Mouse (Mus musculus): ENCODE measurements around the gene Fbxl17. TPM values are rescaled to one million over a fixed set of nuclear protein-coding genes. Genes with fewer than 3 reads are reported as not detected.

Fbxl17 gene
- total and polyA plus RNA-seq, 3 experiments = 7.8 to 25.9 (median 25.5) TPM

DNA sequence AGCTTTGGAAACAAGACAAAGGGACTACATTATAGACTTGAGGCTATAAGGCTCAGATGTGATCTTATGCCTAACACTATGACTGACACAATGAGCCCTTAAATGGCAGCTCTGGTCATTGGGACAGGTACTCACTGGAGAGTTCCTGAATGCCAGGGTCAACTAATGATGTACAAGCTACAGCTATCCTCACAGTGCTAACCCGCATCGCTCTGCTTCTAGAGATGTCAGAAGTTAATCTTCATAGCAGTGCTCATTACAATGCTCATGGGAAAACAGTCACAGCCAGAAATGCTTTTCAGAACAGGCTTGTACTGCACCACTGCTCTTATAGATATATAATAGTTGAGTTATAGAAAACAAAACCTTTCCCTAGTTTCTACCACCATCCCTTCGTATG lies 438.0 kb downstream of the Fbxl17 start:
- H3K27ac ChIP-seq = no peak overlapping the region
- no peak for TF ChIP-seq CTCF (IDR thresholded peaks at IDR 0.05)
- no peak for TF ChIP-seq EP300 (IDR thresholded peaks at IDR 0.05; ENCODE audit: insufficient read depth, low read depth, low read length)
- no peak for TF ChIP-seq POLR2A (IDR thresholded peaks at IDR 0.05; ENCODE audit: insufficient read depth, low read depth, low read length)
- no peaks in the 10 kb centered on the region; the same call in 1 of the 2 replicates for H3K4me1 ChIP-seq (ENCODE audit: control insufficient read depth, insufficient read depth, low read length)
- no peak overlapping the region for H3K4me3 ChIP-seq
- H3K36me3 ChIP-seq (ENCODE audit: control insufficient read depth, insufficient read depth, low read length) = no peaks in the 10 kb centered on the region
- 89% methylated on average over 3 of the region's 3 CpGs for WGBS
- no peak for DNase-seq
- H3K79me2 ChIP-seq (replicated peaks; ENCODE audit: control insufficient read depth, insufficient read depth, low read length) = no peaks in the 10 kb centered on the region
- H3K27me3 ChIP-seq (ENCODE audit: control insufficient read depth, insufficient read depth, low read length) = no peaks in the 10 kb centered on the region
- intact Hi-C loops (cut with DNase I) = no loop called here
- no peak overlapping the region for H3K9ac ChIP-seq (ENCODE audit: low read depth, low read length)

DNA sequence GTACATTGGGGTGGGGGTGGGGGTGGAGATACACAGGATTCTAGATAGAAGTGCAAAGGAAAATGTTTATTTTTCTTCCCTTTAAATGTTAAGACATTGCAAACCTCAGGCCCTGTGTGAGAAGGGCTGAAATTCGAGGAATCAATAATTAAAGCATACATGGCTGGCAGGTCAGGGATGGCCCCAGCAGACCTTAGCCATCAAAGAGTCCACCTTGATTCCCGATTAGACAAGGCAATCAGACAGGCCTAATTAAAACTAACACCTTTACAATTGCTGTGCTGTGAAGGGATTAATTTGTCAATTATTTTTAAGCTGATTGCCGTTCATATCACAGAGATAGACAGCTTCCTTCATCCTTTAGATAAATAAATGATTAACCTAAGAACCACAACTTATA lies 439.0 kb downstream of the Fbxl17 start:
- no peak for DNase-seq
- Histone ChIP-seq H3K27ac (no peak overlapping the region), H3K4me1 (ENCODE audit: control insufficient read depth, insufficient read depth, low read length) (no peaks in the 10 kb centered on the region; the same call in 1 of the 2 replicates), H3K36me3 (ENCODE audit: control insufficient read depth, insufficient read depth, low read length) (no peaks in the 10 kb centered on the region), H3K79me2 (replicated peaks; ENCODE audit: control insufficient read depth, insufficient read depth, low read length) (peaks cover 2% of the 10 kb centered on the region; the same call in 1 of the 2 replicates), H3K9ac (ENCODE audit: low read depth, low read length) (no peak overlapping the region), H3K4me3 (no peak overlapping the region), H3K27me3 (ENCODE audit: control insufficient read depth, insufficient read depth, low read length) (0 out of 2 replicates have a peak, but pooled peaks cover 3% of the 10 kb centered on the region)
- TF ChIP-seq EP300 (IDR thresholded peaks at IDR 0.05; ENCODE audit: insufficient read depth, low read depth, low read length) (no peak), CTCF (IDR thresholded peaks at IDR 0.05) (no peak), POLR2A (IDR thresholded peaks at IDR 0.05; ENCODE audit: insufficient read depth, low read depth, low read length) (no peak)
- intact Hi-C loops (cut with DNase I) = no loop called here
- 87% methylated on average over 3 of the region's 3 CpGs for WGBS

DNA sequence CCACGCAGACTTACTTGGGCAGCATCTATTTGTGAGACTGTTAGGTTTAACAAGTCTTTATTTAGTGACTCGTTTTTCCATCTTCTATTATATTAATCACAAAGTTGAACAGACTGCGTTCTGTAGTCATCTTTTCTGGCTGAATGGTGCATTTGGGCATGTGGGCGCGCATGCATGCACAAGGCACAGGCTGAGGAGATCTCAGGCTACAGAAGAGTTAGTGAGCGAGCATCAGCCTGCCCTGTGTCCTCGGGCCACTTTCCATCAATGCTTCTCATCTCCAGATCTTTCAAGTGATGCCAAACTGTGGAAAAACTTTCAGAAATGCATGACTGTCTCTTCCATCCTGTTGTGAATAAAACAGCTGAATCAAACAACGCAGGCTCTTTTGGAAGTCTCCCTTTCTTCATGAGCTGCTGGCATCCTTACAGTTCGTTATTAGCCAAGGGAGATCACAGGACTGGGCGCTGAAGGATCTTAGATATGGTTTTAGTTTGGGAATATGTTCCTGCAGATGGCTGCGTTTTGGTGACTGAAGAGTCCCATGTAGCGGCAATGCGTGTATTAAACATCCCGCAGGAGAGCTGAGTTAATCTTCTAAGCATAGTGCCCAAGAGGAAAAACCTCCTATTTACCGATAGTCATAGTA lies 442.0 kb downstream of the Fbxl17 start:
- WGBS = 83% methylated on average over 15 of the region's 15 CpGs
- Histone ChIP-seq H3K27me3 (ENCODE audit: control insufficient read depth, insufficient read depth, low read length) (0 out of 2 replicates have a peak, but pooled peaks cover 3% of the 10 kb centered on the region), H3K4me1 (ENCODE audit: control insufficient read depth, insufficient read depth, low read length) (no peaks in the 10 kb centered on the region; the same call in 1 of the 2 replicates), H3K9ac (ENCODE audit: low read depth, low read length) (no peak overlapping the region), H3K36me3 (ENCODE audit: control insufficient read depth, insufficient read depth, low read length) (no peaks in the 10 kb centered on the region), H3K79me2 (replicated peaks; ENCODE audit: control insufficient read depth, insufficient read depth, low read length) (peaks cover 2% of the 10 kb centered on the region; the same call in 1 of the 2 replicates), H3K4me3 (no peak overlapping the region), H3K27ac (no peak overlapping the region)
- no peak for DNase-seq
- no peak for TF ChIP-seq CTCF (IDR thresholded peaks at IDR 0.05)
- no peak for TF ChIP-seq EP300 (IDR thresholded peaks at IDR 0.05; ENCODE audit: insufficient read depth, low read depth, low read length)
- TF ChIP-seq POLR2A (IDR thresholded peaks at IDR 0.05; ENCODE audit: insufficient read depth, low read depth, low read length) = no peak
- intact Hi-C loops (cut with DNase I) = no loop called here

DNA sequence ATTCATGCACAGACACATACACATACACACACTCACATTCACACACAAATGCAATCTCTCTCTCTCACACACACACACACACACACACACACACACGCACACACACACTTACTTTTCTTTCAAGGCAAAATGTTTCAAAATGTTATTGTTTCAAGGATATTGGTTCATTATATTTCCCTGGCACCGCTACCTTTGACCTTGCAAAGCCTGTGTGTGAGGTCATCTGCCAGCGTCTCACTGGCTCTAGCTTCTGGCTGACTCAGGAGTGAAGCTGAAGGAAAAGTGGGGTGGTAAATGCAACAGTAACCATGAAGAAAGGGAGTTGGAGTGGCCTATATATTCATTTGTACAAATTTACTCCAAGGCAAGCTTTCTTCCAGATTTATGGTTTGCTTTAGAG lies 442.8 kb downstream of the Fbxl17 start:
- 0 out of 2 replicates have a peak, but pooled peaks cover 3% of the 10 kb centered on the region for H3K27me3 ChIP-seq (ENCODE audit: control insufficient read depth, insufficient read depth, low read length)
- intact Hi-C loops (cut with DNase I) = no loop called here
- no peaks in the 10 kb centered on the region for H3K36me3 ChIP-seq (ENCODE audit: control insufficient read depth, insufficient read depth, low read length)

DNA sequence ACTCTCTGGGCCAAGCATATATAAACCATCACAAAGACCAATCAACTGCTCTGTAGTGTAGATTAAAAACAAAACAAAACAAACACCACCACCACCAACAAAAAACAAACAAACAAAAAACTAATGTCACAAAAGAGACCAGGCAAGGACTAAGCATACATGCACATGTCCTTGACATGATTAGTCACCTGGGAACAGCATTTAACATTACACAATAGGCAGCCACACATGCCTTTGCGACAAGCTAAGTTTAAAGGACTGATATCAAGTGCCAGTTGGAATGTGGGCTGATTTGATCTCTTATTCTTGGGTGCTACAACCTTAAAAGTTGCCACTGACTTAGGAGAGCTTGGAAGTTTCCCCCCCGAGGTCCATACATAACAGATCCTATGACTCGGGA lies 446.5 kb downstream of the Fbxl17 start:
- TF ChIP-seq CTCF (IDR thresholded peaks at IDR 0.05) (no peak), POLR2A (IDR thresholded peaks at IDR 0.05; ENCODE audit: insufficient read depth, low read depth, low read length) (no peak), EP300 (IDR thresholded peaks at IDR 0.05; ENCODE audit: insufficient read depth, low read depth, low read length) (no peak)
- Histone ChIP-seq H3K9ac (ENCODE audit: low read depth, low read length) (no peak overlapping the region), H3K27ac (no peak overlapping the region), H3K79me2 (replicated peaks; ENCODE audit: control insufficient read depth, insufficient read depth, low read length) (peaks cover 2% of the 10 kb centered on the region; the same call in 1 of the 2 replicates), H3K36me3 (ENCODE audit: control insufficient read depth, insufficient read depth, low read length) (no peaks in the 10 kb centered on the region), H3K4me3 (no peak overlapping the region), H3K27me3 (ENCODE audit: control insufficient read depth, insufficient read depth, low read length) (0 out of 2 replicates have a peak, but pooled peaks cover 3% of the 10 kb centered on the region), H3K4me1 (ENCODE audit: control insufficient read depth, insufficient read depth, low read length) (no peaks in the 10 kb centered on the region)
- no peak for DNase-seq
- 70% methylated on average over 3 of the region's 3 CpGs for WGBS
- intact Hi-C loops (cut with DNase I) = no loop called here

More for the DNA sequence above, 442.8 kb downstream of the Fbxl17 start:
- H3K4me3 ChIP-seq = no peak overlapping the region
- H3K79me2 ChIP-seq (replicated peaks; ENCODE audit: control insufficient read depth, insufficient read depth, low read length) = peaks cover 2% of the 10 kb centered on the region; the same call in 1 of the 2 replicates
- no peaks in the 10 kb centered on the region for H3K4me1 ChIP-seq (ENCODE audit: control insufficient read depth, insufficient read depth, low read length)
- 94% methylated on average over 3 of the region's 3 CpGs for WGBS
- no peak overlapping the region for H3K27ac ChIP-seq
- no peak for TF ChIP-seq EP300 (IDR thresholded peaks at IDR 0.05; ENCODE audit: insufficient read depth, low read depth, low read length)
- TF ChIP-seq CTCF (IDR thresholded peaks at IDR 0.05) = no peak
- no peak for TF ChIP-seq POLR2A (IDR thresholded peaks at IDR 0.05; ENCODE audit: insufficient read depth, low read depth, low read length)
- no peak overlapping the region for H3K9ac ChIP-seq (ENCODE audit: low read depth, low read length)
- no peak for DNase-seq

DNA sequence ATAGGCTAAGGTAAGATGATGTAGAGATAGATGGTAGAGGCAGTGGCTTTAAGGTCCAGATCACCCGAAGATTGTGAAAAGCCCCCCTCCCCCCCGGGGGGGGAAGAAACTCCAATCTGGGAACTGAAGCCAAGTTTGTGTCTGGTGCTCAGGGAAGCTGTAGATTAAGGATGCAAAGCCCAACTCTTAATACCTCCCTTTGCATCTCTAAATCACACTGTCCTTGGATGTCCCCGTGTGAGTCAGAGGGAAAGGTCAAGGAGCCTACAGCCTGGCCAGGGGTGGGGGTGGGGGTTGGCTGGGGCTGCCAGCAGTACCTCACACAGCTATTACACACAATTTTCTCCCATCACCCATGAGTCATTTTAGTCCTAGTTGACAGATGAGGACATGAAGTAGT lies 453.4 kb downstream of the Fbxl17 start:
- intact Hi-C loops (cut with DNase I) = no loop called here
- Histone ChIP-seq H3K4me1 (ENCODE audit: control insufficient read depth, insufficient read depth, low read length) (no peaks in the 10 kb centered on the region), H3K27ac (no peak overlapping the region), H3K79me2 (replicated peaks; ENCODE audit: control insufficient read depth, insufficient read depth, low read length) (no peaks in the 10 kb centered on the region), H3K27me3 (ENCODE audit: control insufficient read depth, insufficient read depth, low read length) (no peaks in the 10 kb centered on the region), H3K4me3 (no peak overlapping the region), H3K36me3 (ENCODE audit: control insufficient read depth, insufficient read depth, low read length) (no peaks in the 10 kb centered on the region), H3K9ac (ENCODE audit: low read depth, low read length) (no peak overlapping the region)
- TF ChIP-seq POLR2A (IDR thresholded peaks at IDR 0.05; ENCODE audit: insufficient read depth, low read depth, low read length) = no peak
- TF ChIP-seq EP300 (IDR thresholded peaks at IDR 0.05; ENCODE audit: insufficient read depth, low read depth, low read length) = no peak
- no peak for TF ChIP-seq CTCF (IDR thresholded peaks at IDR 0.05)
- 57% methylated on average over 3 of the region's 3 CpGs for WGBS
- no peak for DNase-seq
